Mouse (Mus musculus) ovary, adult 18-20 months (tissue): ENCODE data around the gene Cntnap2.

Experiments used
- DNase-seq: peaks from one replicate; pipeline ENCODE4 v3.0.0; 2022; ENCODE audit warnings: low spot score, mixed read lengths

The Cntnap2 gene

DNA sequence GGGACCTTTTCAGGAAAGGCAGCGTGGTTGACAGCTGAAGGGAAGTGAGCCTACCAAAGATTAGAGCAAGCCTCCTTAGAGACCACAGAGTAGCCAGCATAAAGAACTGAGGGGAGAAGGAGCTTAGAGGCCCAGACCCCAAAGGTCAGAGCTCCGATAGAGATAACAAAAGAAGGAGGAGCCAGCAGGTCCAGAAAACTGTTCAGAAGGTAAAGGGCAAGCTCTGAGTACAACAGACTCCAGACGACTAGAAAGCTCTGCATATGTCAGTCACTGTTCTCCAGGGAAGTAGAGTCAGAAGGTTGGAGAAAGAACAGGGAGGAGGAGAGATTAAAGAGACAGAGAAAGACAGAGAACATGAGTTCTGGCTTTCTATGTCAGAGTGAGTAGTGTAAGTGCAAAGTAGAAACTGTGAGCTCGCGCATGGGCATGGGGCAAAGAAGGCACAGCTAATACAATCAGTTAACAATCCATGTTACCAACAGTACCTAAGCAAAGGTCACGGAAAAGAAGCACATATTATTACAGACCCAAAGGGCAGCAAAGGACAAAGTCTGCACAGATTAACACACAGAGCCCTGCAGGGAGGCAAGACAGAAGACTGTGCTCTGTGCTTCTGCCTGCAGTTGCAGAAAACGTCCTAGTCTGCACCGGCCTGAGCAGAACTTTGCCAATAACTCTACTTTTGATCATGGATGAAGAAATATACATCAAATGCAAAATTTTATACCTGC, 2247.1 kb downstream of the Cntnap2 start:
- DNase-seq = no peak

DNA sequence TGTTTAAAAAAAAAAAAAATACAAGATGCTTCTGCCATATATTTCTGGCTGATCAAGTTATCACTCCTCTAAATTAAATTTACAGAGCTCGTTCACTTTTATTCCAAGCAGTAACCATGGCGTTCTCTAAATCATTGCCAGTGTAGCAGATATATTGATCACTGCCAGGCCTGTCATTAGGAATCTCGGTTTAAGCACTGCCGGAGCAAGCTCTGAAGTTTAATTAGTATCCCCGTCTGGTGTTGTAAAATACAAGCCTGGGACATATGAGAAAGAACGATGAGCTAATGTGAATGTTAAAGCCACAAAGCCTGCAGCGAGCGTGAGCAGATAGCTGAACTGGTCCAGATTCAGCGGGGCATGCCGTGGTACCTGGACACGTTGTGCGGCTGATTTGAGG, 2247.8 kb downstream of the Cntnap2 start:
- DNase-seq = no peak

DNA sequence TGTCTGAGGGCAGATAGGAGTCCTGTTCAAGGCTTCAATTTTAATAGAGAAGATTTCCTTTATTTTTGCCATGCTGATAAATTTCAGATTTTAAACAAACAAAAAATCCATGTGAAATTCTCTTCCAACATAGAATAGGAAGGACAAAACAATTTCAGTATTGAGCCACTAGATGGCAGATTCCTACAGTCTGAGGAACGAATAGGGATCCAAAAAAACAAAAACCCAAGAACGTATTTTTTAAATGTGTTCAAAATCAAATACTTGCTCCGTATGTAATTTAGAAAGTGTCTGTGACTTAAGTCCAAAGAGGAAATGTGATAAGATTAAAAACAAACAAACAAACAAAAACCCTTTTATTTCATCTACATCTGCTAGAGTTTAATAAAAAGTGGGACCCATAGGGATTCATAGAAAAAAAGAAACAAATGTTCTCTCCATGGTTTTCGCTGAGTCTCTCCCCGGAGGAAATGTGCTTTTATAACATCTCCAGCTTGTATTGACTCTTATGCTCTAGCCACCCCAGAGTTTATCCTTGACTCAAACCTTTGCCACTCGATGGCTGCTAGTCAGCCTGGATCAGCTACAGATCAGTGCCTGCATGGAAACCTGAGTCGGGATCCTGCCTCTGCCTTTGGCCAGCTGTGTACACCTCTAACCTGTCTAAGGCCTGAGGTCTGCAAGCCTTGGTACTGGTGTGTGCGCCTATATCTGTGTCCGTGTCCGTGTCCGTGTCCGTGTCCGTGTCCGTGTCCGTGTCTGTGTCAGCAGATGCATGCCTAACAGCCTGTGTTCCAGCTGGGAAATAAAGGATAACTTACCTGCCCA, 2255.6 kb downstream of the Cntnap2 start:
- DNase-seq = no peak

DNA sequence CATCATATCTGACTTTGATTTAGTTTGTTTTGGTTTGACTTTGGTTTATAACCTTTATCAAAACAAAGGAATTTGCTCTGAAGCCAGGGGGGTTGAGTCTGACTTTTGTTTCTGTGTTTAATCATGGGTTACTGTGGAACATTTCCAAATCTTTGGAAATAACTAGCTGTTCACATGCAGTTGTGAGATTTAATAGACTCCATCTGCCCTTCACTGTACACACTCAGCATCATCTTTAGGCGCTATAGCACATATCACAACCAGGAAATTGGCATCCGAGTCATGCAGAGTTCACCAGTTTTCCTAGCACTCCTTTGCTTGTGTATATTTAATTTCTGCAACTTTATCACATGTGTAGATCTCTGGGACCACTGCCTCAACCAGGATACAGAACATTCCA, 2256.3 kb downstream of the Cntnap2 start:
- no peak for DNase-seq

DNA sequence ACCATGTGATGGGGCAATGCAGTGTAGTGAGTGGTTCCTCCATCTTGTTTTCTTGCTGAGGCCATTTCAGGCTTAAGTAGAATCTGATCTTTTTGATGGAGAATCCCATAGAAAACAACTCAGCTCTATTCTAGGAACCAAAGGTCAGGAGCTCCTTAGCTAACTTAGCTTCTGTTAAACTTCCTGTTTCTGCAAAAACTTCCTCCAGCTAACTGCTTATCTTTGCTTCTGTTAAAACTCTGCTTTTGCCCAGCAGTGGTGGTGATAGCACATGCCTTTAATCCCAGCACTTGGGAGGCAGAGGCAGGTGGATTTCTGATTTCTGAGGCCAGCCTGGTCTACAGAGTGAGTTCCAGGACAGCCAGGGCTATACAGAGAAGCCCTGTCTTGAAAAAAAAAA, 2258.1 kb downstream of the Cntnap2 start:
- DNase-seq = no peak

DNA sequence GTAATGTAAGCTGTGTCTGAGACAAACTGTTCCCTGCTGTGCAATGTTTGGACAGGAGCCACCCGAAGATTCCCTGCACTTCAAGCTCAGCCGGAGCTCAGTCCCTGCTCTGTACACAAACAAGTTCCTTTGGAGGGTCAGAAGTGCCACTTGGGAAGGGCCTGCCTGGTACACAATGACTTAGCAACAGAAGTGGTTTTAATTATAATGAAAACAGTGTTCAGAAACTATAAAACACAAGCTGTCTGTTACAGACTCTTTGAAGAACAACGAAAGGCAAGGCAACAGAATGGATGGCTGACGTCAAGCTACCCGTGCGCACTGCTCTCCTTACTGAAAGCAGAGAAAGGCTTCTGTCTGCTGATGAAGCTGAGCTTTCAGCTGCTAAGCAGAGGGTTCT, 2259.5 kb downstream of the Cntnap2 start:
- no peak for DNase-seq

DNA sequence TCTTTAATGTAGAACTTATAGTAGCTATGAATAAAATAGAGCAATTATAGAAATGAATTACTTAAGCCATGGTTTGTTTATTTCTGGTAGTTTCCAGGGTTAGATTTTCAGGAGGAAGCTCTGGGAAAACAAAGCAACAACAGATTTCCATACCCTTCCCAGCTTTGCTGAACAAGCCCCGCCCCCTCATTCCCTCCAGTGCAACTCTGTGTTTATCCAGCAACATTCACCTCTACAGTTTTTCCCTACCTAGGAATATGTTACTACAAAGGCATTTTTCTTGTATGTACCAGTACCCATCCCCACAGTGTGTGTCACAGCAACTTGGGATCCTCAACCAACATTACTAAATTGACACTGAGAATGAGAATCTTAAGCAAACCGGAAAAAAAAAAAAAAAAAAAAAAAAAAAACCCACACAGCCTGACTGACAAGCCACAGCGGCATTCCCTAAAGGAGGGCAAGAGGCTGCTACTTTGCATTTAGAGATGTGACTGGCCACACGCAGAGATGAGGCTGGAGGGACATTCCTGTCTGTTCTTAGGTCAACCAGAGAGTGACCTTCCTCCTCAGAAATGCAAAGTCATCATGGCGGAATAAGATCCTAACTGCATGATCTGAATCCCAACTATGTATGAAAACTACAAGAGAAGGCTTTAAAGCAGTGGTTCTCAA, 2260.3 kb downstream of the Cntnap2 start:
- DNase-seq = no peak

DNA sequence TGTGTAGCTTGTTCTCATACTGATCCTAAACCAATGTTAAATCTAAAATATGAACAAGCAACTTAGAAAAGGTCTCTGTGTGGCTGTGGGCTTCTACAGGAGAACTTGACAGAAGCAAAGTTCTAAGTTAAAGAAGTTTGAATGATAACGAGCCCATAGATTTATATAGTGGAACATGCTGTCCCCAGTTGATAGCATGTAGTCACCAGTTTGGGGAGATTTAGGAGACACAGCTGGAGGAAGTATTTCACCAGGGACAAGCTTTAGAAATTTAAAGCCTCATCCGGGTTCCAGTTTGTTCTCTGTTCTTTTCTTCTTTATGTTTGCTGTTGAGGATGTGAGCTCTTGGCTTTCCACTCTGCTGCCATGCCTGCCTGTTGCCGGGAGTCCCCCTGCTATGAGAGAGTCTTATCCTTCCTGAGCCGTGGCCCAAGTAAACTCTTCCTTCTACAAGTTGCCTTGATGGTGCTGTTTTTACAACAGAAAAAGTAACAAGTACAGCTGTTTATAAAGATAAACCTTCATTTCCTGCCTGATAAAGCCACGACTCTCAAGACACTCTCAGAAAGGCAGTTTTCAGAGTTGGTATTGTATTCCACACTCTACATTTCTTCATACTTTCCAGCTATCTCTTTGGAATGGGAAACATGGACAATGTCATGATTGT, 2264.1 kb downstream of the Cntnap2 start:
- DNase-seq = no peak

DNA sequence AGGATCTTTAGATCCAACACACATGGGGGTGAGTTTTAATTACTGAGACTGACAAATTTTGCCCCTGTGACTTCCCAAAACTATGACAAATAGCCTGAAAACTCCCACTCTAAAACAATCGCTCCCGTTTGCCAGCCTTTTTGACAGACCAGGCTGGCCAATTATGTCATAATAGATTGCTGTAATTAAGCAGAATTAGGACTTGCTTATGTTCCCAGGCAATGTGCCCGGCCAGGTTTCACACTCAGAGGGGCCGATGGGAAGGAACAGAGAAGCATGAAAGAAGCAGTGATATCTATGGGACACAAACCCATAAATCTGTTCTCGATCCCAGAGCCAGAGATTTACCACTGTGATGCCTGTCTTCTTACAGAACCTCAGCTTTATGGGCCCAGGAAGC, 2264.7 kb downstream of the Cntnap2 start:
- DNase-seq = no peak

DNA sequence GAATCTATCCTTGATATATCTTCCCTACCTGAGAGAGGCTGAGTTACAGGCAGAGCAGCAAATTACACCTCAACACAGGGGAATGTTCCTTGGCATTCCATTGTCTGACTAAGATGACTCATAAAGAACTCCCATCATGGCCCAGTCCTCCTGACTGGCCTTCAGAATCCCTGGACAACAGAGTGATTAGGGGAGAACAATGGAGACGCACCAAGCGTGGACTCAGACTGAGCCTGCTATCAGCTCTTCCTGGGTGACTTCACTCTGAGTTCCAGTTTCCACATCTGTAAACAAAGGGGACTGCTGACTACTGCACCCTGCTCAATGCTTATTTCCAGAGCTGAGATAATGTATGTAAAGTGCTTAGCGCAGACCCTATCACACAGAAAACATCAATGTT, 2269.1 kb downstream of the Cntnap2 start:
- no peak for DNase-seq

DNA sequence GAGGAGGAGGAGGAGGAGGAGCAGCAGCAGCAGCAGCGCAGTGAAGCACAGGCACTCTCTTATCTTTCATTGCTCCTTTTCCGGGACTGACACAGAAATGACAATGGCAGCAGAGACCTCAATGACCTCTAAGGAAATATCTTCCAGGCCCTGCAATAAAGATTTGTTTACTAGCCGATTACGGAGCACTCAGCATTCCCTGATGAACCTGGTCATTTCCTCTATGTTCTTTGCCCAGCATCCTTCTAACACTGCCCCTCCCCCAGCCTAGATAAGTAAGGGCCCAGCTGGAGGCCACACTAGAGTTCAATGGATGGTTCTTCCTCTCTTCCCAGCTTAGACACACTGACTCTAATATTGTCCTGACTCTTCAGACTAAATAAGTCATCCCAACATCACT, 2270.1 kb downstream of the Cntnap2 start:
- no peak for DNase-seq

DNA sequence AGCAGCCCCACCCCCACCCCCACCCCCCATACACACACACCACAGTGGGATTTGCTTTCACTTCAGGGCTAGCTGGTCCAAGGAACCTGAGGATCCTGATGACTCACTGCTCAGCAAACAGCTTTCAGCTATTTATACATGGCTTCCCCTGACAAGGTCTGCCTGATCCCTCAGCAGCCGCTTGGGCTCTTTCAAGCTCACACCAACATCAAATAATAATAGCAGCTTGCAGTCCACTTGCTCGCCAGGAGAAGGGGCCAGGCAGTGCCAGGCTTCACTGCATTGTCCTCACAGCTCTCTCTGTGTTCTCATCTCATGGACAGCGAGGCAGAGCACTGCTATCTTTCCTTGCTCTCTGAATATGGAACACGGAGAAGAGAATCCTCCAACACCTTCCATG, 2273.9 kb downstream of the Cntnap2 start:
- no peak for DNase-seq

DNA sequence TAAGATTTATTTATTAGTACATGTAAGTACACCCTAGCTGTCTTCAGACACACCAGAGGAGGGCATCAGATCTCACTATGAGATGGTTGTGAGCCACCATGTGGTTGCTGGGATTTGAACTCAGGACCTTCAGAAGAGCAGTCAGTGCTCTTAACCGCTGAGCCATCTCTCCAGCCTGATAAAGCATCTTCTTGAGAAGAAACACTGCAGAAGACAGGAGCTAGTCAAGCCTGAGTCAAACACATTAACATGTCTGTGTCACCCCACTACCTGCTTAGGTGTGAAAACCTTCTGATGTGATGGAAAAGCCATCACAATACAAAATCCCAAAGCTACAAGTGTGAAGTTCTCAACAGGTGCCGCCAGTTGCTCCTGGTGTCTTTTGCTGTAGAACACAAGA, 2275.2 kb downstream of the Cntnap2 start:
- DNase-seq = no peak

DNA sequence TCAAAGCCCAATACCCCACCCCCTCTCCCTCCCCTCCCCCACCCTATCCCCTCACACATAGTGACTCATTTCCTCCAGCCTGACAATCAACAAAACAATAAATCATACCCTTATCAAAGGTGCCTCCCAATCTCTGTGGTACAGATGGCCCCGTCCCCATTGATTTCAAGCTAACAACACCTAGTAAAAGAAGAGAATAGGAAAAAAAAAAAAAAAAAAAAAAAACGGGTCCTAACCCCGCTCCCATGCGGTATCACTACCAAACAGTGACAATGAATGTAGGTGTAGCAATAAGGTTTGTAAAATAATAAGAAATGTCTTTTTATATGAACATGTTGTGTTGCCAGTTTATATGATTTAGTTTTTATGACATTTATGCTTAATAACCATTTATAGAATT, 2278.1 kb downstream of the Cntnap2 start:
- DNase-seq = no peak

DNA sequence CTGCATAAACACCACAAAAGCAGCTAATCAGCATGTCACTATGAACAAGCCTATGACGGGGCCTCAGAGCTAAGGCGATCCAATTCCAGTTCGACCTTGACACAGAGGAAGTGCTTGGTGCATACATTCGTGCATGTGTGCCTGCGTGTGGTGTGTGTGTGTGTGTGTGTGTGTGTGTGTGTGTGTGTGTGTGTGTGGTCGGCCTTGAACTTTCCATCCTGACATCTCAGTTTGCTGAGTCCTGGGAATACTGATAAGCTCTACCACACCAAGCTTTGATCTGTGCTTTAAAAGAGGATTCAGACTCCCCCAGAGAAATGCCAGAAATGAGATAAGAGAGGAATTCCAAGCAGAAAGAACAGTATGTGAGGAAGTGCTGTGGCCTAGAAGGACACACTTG, 2279.0 kb downstream of the Cntnap2 start:
- peak; percentile 12 for DNase-seq

DNA sequence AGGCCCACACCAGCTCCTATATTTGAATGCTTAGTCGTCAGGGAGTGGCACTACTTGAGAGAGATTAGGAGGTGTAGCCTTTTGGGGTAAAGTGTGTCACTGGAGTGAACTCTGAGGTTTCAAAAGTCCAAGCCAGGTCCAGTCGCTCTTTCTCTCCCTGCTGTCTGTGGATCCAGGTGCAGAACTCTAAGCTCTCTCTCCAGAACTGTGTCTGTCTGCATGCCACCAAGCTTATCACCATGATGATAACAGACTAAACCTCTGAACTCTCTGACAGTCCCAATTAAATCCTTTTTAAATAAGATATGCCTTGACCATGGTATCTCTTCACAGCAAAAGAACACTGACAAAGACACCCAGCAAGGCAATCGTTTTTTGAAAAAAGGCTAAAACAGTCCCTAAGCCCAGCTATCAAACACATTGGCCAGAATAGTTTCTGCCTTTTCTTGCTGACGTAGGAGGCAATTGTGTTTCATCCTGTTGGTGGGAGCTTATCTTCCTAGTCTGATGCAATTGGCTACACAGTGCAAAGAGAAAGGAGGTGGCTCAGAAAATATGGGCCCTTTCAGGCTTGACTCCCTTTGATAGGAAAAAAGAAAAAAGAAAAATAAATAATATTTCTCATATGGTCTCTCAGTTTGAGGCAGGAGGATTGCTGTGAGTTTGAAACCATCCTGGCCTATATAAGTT, 2281.8 kb downstream of the Cntnap2 start:
- DNase-seq = no peak

DNA sequence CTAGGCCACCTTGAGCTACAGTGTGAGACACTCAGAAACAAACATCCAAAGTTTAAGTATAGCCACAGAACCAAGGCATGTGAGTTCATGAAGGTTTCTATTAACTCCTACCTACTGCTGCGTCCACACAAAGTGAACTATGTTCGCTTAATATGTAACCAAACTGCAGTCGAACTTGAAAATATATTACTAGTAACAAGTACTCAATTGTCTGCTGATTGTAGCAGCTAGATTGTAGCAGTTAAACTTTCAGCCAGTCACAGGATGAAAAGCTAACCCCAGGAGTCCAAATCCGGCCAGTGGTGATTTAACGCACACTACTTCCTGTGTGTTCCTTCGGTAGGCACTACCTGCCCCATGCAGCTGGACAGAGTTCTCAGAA, 2282.3 kb downstream of the Cntnap2 start:
- no peak for DNase-seq

DNA sequence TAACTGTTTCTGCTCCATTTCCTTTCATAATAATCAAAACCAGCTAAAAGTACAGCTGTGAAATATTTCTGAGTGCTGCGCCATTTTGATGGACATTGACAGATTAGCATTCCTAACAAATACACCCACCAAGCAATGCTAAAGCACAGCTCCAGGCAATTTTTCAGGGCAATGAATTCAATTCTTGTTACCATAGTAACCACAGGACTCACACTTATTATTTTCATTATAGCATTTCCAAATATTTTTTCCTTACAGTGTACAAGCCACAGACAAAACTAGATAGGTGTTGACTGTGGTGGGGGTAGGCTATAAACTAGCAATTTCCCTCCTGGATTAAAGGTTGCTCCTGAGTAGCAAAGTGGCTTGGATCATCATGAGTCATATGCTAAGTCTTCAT, 2284.1 kb downstream of the Cntnap2 start:
- DNase-seq = no peak

DNA sequence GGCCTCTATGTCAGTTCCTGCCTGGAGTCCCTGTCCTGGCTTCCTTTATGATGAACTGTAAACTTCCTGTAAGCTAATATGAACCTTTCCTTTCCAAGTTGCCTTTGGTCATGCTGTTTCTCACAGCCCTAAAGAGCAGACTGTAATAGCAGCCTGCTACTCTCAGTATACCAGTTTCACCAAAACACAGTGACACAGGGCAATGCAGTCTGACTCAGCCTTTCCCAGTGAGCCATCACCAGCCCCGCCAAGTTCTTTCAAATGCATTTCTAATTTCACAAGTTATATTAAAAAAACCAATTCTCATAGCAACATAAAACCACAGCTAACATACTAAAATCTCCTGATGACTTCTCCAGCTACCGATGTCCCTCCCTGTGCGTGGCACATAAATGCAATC, 2285.5 kb downstream of the Cntnap2 start:
- DNase-seq = no peak

DNA sequence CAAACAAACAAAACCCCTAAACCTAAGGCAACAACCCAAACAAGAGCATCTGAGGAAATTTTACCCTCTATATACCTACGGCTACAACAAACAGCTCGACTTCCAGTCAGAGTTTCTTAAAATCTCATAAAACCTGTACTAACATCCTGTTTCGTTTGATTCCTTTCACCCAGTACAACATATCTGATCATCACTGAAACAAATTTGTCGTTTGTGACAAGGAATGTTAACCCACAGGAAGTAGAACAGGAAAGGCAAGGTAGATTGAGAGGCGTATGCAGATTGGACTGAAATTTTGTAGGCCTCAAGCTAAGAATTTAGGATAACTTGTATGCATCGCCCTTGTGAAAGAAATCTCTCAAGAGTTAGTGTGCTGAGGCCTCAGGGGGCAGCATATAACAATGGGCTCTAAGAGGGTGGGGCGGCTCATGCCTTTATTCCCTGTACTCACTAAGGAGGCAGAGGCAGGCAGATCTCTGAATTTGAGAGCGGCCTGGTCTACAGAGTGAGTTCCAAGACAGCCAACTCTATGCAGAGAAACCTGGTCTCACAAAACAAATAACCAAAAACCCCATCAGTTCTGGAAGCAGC, 2291.0 kb downstream of the Cntnap2 start:
- no peak for DNase-seq
